Mouse (Mus musculus): Measurements from ENCODE around the gene Ppp2r5c.

Ppp2r5c gene

GRCm38 (mm10) chr12:110511201-110511600, 64.3 kb downstream of the Ppp2r5c start:
- no peak for DNase-seq (ENCODE audit: extremely low spot score, low spot score)

DNA sequence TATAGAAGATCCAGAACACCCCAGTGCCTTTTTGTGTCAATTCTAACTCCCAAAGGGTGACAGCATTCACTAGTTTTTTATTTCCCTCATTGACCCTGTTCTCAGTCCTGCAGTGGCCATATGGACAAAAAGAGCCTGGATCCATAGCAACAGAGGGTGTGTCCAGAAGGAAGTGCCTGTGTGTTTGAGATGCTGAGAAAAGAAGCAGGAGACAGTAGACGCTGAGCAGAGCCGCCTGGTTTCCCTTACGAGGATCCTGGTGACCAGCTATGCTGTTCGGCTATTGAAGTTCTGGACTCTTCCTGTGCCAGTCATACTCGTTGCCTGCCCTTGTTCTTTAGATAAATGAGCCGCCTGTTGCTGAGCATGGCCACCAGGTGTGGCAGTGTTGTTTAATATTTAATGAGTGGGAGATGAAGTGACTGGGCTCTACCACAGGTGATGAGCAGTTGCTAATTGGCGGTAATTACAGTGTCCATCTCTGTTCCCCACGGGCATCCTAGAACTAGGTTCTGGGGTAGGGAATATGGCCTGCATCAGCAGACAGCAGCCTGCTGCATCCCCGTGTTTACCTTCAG, 65.0 kb downstream of the Ppp2r5c start:
- no peak for DNase-seq (ENCODE audit: extremely low spot score, low spot score)

- no peak for DNase-seq (ENCODE audit: extremely low spot score, low spot score)
Measured at GRCm38 (mm10) chr12:110512884-110513283, 66.0 kb downstream of the Ppp2r5c start.

- DNase-seq (ENCODE audit: extremely low spot score, low spot score), result no peak
Measured at GRCm38 (mm10) chr12:110515676-110516075, 68.8 kb downstream of the Ppp2r5c start.

- DNase-seq (ENCODE audit: extremely low spot score, low spot score), result no peak
Measured at GRCm38 (mm10) chr12:110520236-110520987, 73.5 kb downstream of the Ppp2r5c start.

DNA sequence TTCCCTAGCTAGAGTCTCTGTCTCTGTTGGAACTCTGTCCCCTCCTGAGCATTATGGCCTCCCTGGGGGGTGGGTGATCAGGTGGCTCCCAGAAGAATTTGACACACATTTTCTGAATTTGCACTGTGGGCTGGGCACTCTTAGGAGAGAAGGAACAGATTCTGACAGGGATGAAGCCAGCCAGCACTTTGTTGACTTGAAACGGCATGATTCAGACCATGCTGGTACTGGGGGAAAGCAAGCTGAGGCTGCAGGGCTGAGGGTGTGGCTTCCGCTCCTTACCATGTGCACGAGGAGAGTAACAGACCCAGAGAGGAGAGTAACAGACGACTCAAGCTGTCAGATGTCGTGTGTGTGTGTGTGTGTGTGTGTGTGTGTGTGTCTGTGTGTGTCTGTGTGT, 76.6 kb downstream of the Ppp2r5c start:
- no peak for DNase-seq (ENCODE audit: extremely low spot score, low spot score)

DNA sequence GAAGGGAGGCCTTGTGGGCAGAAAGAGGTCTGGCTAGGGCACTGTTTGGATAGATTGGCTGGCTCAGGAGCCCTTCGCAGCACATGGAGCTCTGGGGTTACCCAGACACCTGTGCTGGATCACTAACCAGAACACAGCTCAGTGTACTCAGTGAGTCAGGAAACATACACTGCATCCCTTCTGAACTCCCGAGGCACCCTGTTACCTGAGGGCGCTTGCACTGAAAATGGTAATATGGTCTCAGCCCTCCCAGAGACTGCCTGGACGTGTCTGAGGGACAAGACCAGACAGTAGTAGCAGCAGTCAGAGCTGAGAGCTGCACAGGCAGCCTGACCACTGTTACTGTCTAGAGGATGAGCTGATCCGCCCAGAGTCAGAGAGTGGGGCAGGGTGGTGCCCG, 85.8 kb downstream of the Ppp2r5c start:
- no peak for DNase-seq (ENCODE audit: extremely low spot score, low spot score)

DNA sequence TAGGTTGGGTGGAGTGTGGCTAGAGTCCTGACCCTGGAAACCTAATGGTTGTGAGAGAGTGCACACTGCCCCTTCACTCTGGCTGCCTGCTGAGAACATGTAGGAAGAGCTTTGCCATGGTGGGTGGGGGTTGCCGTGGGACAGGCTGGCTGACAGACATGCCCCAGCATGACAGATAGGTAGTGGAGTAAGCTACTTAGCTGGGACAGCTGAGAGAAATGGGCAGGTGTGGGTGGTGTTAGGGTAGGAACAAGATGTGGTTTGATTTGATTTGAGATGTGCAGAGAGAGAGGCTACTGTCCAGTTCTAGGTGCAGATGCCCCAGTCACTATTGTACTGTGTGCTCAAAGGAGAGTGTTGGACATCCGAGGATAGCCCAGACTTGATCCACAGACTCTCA, 86.2 kb downstream of the Ppp2r5c start:
- no peak for DNase-seq (ENCODE audit: extremely low spot score, low spot score)

DNA sequence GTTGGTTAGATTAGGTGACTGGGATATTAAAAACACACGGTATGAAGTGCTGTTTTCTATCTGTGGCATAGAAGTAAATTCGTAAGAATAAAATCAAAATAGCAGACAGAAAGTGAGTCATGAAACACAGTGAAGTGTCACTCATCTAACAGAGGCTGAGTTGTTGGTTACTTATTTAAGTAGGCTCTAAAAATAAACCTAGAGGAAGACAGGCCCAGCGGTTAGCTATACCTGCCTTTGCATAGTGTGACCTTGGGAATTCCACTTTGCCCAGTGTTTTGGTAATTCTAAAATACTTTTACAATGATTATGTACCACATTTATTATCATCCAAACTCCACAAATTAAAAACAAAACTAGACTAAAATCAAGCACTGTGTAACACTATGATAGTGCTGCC, 86.9 kb downstream of the Ppp2r5c start:
- no peak for DNase-seq (ENCODE audit: extremely low spot score, low spot score)

- DNase-seq (ENCODE audit: extremely low spot score, low spot score), result no peak
Measured at GRCm38 (mm10) chr12:110535361-110535760, 88.4 kb downstream of the Ppp2r5c start.

DNA sequence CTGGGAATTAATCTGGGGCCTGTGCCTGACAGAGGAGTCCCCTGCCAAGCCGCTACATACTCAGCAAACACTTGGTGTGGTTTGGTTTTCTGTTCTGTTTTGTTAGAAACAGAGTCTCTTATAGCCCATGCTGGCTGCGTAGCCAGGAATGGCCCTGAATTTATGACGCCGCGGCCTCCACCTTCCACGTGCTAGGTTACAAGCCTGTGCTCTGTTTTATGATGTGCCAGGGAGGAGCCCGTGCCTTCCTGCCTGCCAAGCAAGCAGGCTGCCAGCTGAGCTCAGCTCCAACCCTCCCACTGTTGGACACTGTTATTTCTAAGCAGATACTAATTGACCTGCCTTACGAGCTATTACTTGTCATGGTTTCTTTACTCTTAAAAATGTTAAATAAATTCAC, 90.8 kb downstream of the Ppp2r5c start:
- DNase-seq (ENCODE audit: extremely low spot score, low spot score), result no peak

GRCm38 (mm10) chr12:110539346-110539745, 92.4 kb downstream of the Ppp2r5c start:
- DNase-seq (ENCODE audit: extremely low spot score, low spot score), result no peak

- no peak for DNase-seq (ENCODE audit: extremely low spot score, low spot score)
Measured at GRCm38 (mm10) chr12:110539798-110540197, 92.9 kb downstream of the Ppp2r5c start.

DNA sequence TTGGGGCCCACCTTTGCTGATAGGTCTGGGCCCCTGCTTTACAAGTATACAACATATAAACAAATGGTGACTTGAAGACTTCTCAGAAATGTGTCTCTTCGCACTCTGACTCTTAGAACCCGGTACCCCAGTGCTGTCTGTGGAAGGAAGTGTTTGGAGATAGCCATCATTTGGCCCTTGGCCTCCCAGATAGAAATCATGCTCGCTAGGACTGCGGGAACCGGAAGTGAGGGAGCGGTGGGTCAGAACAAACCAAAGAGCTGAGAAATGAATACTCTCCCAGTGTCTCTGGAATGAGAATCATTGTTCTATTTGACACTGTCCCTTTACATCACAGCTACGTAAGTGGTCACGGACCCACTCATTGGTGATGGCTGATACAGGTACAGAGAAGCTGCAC, 93.4 kb downstream of the Ppp2r5c start:
- no peak for DNase-seq (ENCODE audit: extremely low spot score, low spot score)

DNA sequence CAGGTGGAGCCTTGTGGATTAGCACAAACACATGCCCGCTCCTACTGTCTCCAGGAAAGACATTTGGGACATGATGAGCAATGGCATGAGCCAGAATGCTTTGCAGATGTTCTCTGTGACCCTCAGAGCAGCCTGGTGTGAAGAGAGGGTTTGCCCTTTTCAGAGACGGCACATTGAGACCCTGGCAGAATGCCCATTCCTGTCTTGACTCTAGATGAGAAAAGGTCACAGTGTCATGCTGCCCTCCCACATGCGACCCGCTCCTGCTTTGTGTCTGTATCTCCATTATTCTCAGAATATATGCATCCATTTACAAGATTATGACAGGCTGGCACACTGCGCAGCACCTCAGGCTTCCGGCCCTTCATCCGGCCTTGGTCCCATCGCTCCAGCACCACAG, 94.1 kb downstream of the Ppp2r5c start:
- no peak for DNase-seq (ENCODE audit: extremely low spot score, low spot score)

DNA sequence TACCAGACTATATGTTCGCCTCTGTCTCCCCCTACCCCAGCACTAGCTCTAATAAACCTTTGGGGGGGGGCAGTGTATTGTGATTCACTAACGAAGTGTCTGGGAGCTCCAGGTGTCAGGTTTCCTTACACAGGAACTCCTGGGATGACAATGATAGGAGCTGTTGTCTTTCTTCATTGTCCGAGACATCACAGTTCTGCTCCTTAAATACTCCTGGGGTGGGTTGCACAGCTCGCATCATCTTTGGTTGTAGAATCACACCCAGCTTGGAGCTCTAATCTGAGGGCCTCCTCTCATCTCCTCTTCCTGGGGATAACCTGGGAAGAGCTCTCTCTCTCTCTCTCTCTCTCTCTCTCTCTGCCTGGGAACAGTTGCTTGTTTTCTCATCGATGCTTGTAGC, 94.6 kb downstream of the Ppp2r5c start:
- DNase-seq (ENCODE audit: extremely low spot score, low spot score), result no peak

DNA sequence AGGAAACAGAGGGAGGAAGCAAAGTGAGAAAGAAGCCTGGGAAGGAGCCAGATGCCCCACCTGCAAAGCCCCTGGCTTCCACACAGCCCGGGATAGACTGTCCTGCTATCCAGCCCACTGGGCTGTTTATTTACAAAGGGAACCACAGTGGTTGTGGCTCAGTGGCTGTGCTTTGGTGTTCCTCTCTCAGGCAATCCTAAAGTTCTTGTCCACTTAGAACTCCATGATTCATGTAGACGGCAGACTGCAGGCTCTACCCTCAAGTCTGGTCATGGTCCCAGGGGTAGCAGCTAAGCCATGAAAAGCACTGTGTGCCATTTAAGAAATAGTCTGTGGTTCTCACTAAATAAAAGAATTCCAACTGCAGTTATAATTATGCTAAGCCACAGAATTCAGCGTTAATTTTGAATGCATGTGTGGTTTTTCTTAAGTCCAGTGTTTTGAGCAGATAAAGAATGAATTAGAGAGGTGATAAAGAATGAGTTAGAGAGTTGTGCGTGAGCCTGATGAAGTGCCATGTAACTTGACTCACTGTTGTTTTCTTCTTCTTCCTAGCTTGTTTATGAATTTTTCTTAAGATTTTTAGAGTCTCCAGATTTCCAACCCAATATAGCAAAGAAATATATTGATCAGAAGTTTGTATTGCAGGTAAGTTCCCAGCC, 98.3 kb downstream of the Ppp2r5c start:
- no peak for DNase-seq (ENCODE audit: extremely low spot score, low spot score)

DNA sequence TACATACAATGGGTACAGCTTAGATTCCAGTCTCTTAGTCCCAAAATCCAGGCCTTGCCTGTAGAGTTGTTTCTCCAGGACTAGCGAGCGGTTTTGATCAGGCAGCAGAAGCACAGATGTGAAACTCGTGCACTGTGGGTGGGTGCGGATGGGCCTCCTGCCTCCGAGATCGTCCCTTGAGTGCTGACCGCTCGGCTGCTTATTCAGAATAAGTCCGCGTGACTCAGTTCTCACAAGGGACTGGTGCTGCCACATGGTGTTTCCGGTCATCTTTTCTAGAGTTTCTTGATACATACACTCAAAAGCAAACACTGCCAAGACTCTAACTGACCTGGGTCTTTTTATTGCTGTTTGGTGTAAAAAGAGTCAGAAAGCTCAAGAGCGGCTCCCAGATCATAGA, 100.7 kb downstream of the Ppp2r5c start:
- no peak for DNase-seq (ENCODE audit: extremely low spot score, low spot score)

- DNase-seq (ENCODE audit: extremely low spot score, low spot score), result no peak
Measured at GRCm38 (mm10) chr12:110549437-110550112, 102.7 kb downstream of the Ppp2r5c start.

DNA sequence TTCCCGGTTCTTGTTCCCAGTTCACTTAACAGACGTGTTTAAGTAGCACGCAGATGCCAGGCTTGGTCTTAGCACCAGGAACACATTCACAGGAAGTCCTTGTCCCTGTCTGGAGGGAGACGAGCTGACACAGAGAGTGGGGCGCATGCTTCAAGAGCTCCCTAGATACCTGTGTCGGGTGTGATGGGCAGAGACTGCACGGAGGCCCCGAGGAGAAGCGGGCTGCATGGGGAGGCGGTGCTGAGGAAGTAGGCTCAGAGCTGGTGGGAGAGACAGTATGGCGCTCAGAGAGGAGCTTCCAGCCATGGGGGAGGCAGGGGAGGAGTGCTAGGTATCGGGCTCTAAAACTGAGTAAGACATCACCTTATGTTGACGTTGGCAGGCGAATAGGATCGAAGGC, 103.4 kb downstream of the Ppp2r5c start:
- DNase-seq (ENCODE audit: extremely low spot score, low spot score), result no peak

DNA sequence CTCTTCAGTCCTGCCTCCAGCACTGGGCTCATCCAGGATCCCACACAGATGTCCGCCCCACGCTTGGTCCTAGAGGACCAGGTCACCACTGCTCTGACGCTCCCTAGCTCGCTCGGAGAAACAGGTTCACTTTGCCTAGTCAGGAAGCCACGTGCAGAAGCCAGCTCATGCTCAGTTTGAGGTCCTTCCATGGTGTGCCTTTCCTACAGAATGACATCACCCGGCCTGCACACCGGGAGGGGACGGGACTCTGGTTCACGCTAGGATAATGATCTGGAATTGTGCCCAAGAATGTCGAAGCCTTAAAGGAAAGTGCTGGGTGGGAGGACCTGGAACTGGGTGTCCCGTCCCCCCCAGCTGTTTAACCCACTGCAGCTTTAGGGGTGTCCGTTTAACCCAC, 105.2 kb downstream of the Ppp2r5c start:
- no peak for DNase-seq (ENCODE audit: extremely low spot score, low spot score)

DNA sequence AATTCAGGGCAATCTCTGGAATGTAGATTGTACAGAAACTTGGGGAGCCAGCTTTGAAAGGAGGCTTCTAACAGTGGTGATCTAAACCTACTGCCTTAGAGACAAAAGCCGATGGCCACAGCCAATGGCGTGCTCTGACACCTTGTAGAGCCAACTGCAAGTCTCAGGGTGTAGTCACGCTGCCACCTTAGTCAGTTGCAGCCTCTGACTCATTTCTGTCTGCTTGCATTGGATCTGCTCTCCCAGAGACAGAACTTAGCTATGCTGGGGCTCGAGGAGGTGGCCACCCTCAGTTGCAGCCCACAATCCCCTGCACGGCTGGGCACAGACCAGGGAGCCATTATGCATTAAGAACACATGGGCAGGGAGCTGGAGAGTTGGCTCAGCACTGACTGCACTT, 106.4 kb downstream of the Ppp2r5c start:
- DNase-seq (ENCODE audit: extremely low spot score, low spot score), result no peak

All from neural tube, embryonic 10.5 days (tissue).